In genomic region chr11:32549236-32549635, GRCm38 (mm10) we compare ENCODE assay signal across 13 mouse cellular contexts. TPM values are rescaled to one million over a fixed set of nuclear protein-coding genes. Genes with fewer than 3 reads are reported as not detected.
DNase-seq lines count a peak whose midpoint lies in the region; ATAC-seq and TF ChIP-seq lines count a peak whose summit lies in the region.
"Had no signal": no experiment of that assay in that cellular context is flagged by ENCODE, and none has a peak within 500 bp of the region (broad histone marks: within the 10 kb centered on the region; RNA-seq: fewer than 3 reads in every experiment).

No protein-coding gene starts in this region.

- H3K9ac ChIP-seq in forebrain, embryonic 15.5 days (replicated peaks), result no peak overlapping the region
- H3K9ac ChIP-seq in midbrain, postnatal 0 days (replicated peaks; ENCODE audit: low read length, poor library complexity, severe bottlenecking), result no peak overlapping the region
- H3K9ac ChIP-seq in limb, embryonic 13.5 days, result no peak overlapping the region
- H3K9ac ChIP-seq: kidney, embryonic 15.5 days had no signal

- H3K27ac ChIP-seq in forebrain, embryonic 10.5 days, result peak overlapping the region; percentile 45
- no peak overlapping the region for H3K27ac ChIP-seq in forebrain, embryonic 15.5 days (replicated peaks)
- H3K27ac ChIP-seq in midbrain, embryonic 10.5 days (replicated peaks), result peak overlapping the region; percentile 14; the same call in 1 of the 2 replicates
- H3K27ac ChIP-seq in midbrain, postnatal 0 days (ENCODE audit: low read depth, low read length), result no peak overlapping the region
- H3K27ac ChIP-seq in limb, embryonic 13.5 days, result 0 out of 2 replicates have a peak overlapping the region, but pooled peaks have one; percentile 2
- H3K27ac ChIP-seq: kidney, embryonic 15.5 days had no signal

- H3K4me2 ChIP-seq in forebrain, embryonic 15.5 days (replicated peaks), result no peak overlapping the region
- H3K4me2 ChIP-seq in midbrain, postnatal 0 days (ENCODE audit: low read depth, low read length, poor library complexity, severe bottlenecking), result no peak overlapping the region
- no peak overlapping the region for H3K4me2 ChIP-seq in limb, embryonic 13.5 days (replicated peaks)
- H3K4me2 ChIP-seq: kidney, embryonic 15.5 days had no signal

- 76% methylated on average over 6 of the region's 6 CpGs for WGBS in forebrain, embryonic 10.5 days
- WGBS in forebrain, embryonic 15.5 days, result 67% methylated on average over 6 of the region's 6 CpGs
- 75% methylated on average over 6 of the region's 6 CpGs for WGBS in midbrain, embryonic 10.5 days
- 57% methylated on average over 6 of the region's 6 CpGs for WGBS in midbrain, postnatal 0 days
- WGBS in limb, embryonic 13.5 days, result 50% methylated on average over 6 of the region's 6 CpGs

- no peak overlapping the region for H3K4me3 ChIP-seq in forebrain, embryonic 10.5 days
- H3K4me3 ChIP-seq in forebrain, embryonic 15.5 days, result no peak overlapping the region
- no peak overlapping the region for H3K4me3 ChIP-seq in midbrain, embryonic 10.5 days
- no peak overlapping the region for H3K4me3 ChIP-seq in midbrain, postnatal 0 days (ENCODE audit: low read depth, low read length)
- no peak overlapping the region for H3K4me3 ChIP-seq in limb, embryonic 13.5 days
- H3K4me3 ChIP-seq: kidney, embryonic 15.5 days had no signal

- DNase-seq in forebrain, embryonic 10.5 days (ENCODE audit: extremely low spot score, low spot score), result no peak
- DNase-seq in midbrain, embryonic 10.5 days (ENCODE audit: low spot score), result no peak
- no peak for DNase-seq in midbrain, postnatal 0 days (ENCODE audit: low spot score)
- DNase-seq in cerebellum, adult 9-10 months, result peak; percentile 87
- DNase-seq in layer of hippocampus, postnatal 25 days (ENCODE audit: extremely low spot score in 1 of 2, low spot score in 1 of 2), result no peak
- DNase-seq in embryo, embryonic 11 days, result no peak
- DNase-seq: adrenal gland, postnatal 14 days; layer of hippocampus, adult 9-11 months; left cerebral cortex, postnatal 4 days; lung, adult 18-20 months had no signal

- no peaks in the 10 kb centered on the region for H3K27me3 ChIP-seq in forebrain, embryonic 10.5 days (ENCODE audit: poor library complexity, severe bottlenecking)
- no peaks in the 10 kb centered on the region for H3K27me3 ChIP-seq in forebrain, embryonic 15.5 days
- H3K27me3 ChIP-seq in midbrain, embryonic 10.5 days (ENCODE audit: low read depth, poor library complexity, severe bottlenecking), result no peaks in the 10 kb centered on the region
- no peaks in the 10 kb centered on the region for H3K27me3 ChIP-seq in midbrain, postnatal 0 days (ENCODE audit: insufficient read depth, low read length)
- no peaks in the 10 kb centered on the region for H3K27me3 ChIP-seq in limb, embryonic 13.5 days
- H3K27me3 ChIP-seq: kidney, embryonic 15.5 days had no signal

- peaks cover 63% of the 10 kb centered on the region for H3K4me1 ChIP-seq in forebrain, embryonic 10.5 days
- peaks cover 28% of the 10 kb centered on the region for H3K4me1 ChIP-seq in forebrain, embryonic 15.5 days
- peaks cover 45% of the 10 kb centered on the region for H3K4me1 ChIP-seq in midbrain, embryonic 10.5 days
- no peaks in the 10 kb centered on the region; the same call in 1 of the 2 replicates for H3K4me1 ChIP-seq in midbrain, postnatal 0 days (ENCODE audit: insufficient read depth, low read length)
- peaks cover 53% of the 10 kb centered on the region for H3K4me1 ChIP-seq in limb, embryonic 13.5 days

- no peak for TF ChIP-seq CTCF in midbrain, postnatal 0 days (IDR thresholded peaks at IDR 0.05)

- H3K36me3 ChIP-seq in forebrain, embryonic 10.5 days (replicated peaks), result no peaks in the 10 kb centered on the region
- H3K36me3 ChIP-seq in forebrain, embryonic 15.5 days, result no peaks in the 10 kb centered on the region
- no peaks in the 10 kb centered on the region for H3K36me3 ChIP-seq in midbrain, embryonic 10.5 days
- no peaks in the 10 kb centered on the region for H3K36me3 ChIP-seq in midbrain, postnatal 0 days (ENCODE audit: insufficient read depth, low read length)
- no peaks in the 10 kb centered on the region for H3K36me3 ChIP-seq in limb, embryonic 13.5 days
- H3K36me3 ChIP-seq: kidney, embryonic 15.5 days had no signal

- ATAC-seq in forebrain, embryonic 15.5 days (replicated peaks), result no peak
- ATAC-seq in midbrain, postnatal 0 days (ENCODE audit: low FRiP score), result no peak
- ATAC-seq in limb, embryonic 13.5 days (ENCODE audit: low FRiP score, low read depth), result no peak

- H3K9me3 ChIP-seq in forebrain, embryonic 10.5 days, result no peaks in the 10 kb centered on the region
- H3K9me3 ChIP-seq in forebrain, embryonic 15.5 days, result no peaks in the 10 kb centered on the region
- H3K9me3 ChIP-seq in midbrain, embryonic 10.5 days (replicated peaks), result no peaks in the 10 kb centered on the region
- H3K9me3 ChIP-seq in midbrain, postnatal 0 days (ENCODE audit: low read length), result no peaks in the 10 kb centered on the region
- H3K9me3 ChIP-seq in limb, embryonic 13.5 days, result no peaks in the 10 kb centered on the region
- H3K9me3 ChIP-seq: kidney, embryonic 15.5 days had no signal

RNA-seq across cellular contexts. Expression of gene Stk10, which starts 16.1 kb away (rescaled TPM):
- polyA plus RNA-seq in forebrain, embryonic 10.5 days (2016; fragmentation: Nextera tagmentation; extraction: Ambion mirVana), result 2.0 and 2.3 TPM in 2 replicates
- 1.4 and 2.1 TPM in 2 replicates for polyA plus RNA-seq in forebrain, embryonic 15.5 days (2015; fragmentation: Nextera tagmentation; extraction: Ambion mirVana)
- 1.5 and 2.1 TPM in 2 replicates for polyA plus RNA-seq in midbrain, embryonic 10.5 days (2016; fragmentation: Nextera tagmentation; extraction: Ambion mirVana)
- total RNA-seq in midbrain, postnatal 0 days (2014; rRNA removed), result 4.7 and 9.4 TPM in 2 replicates
- polyA plus RNA-seq in midbrain, postnatal 0 days (2015; fragmentation: Nextera tagmentation; extraction: Ambion mirVana), result 0.87 and 0.99 TPM in 2 replicates
- polyA plus RNA-seq in limb, embryonic 13.5 days (2015; fragmentation: Nextera tagmentation; extraction: Ambion mirVana), result 2.6 and 3.1 TPM in 2 replicates
- total RNA-seq in layer of hippocampus, postnatal 25 days (2021), result 1 to 10 TPM; 7.6 to 8.6 TPM

RNA-seq across cellular contexts. Expression of gene Efcab9, which starts 17.4 kb away (rescaled TPM):
- polyA plus RNA-seq in forebrain, embryonic 10.5 days (2016; fragmentation: Nextera tagmentation; extraction: Ambion mirVana), result 0.21 and 0.25 TPM in 2 replicates
- polyA plus RNA-seq in forebrain, embryonic 15.5 days (2015; fragmentation: Nextera tagmentation; extraction: Ambion mirVana), result 0.55 TPM in 1 of 2 replicates, not detected in the other
- 0.32 TPM in 1 of 2 replicates, not detected in the other for polyA plus RNA-seq in midbrain, embryonic 10.5 days (2016; fragmentation: Nextera tagmentation; extraction: Ambion mirVana)
- total RNA-seq in midbrain, postnatal 0 days (2014; rRNA removed), result not detected in 2 replicates
- polyA plus RNA-seq in midbrain, postnatal 0 days (2015; fragmentation: Nextera tagmentation; extraction: Ambion mirVana), result not detected in 2 replicates
- polyA plus RNA-seq in limb, embryonic 13.5 days (2015; fragmentation: Nextera tagmentation; extraction: Ambion mirVana), result 0.45 TPM in 1 of 2 replicates, not detected in the other
- 1 to 10 TPM; 1.2 TPM for total RNA-seq in layer of hippocampus, postnatal 25 days (2021)
- total RNA-seq: adrenal gland, postnatal 14 days had no signal

Comparison
In these comparisons a context has a peak if more than half of its experiments do, and no peak if none do; other contexts are left out.
1. H3K27ac ChIP-seq: peak in forebrain, embryonic 10.5 days (single experiment), midbrain, embryonic 10.5 days (single experiment) and limb, embryonic 13.5 days (single experiment); none in forebrain, embryonic 15.5 days (single experiment) and midbrain, postnatal 0 days (single experiment).